Mouse (Mus musculus) thymus, adult 2 months (tissue): Measurements from ENCODE around the gene Tiam2.

Source experiments
- CTCF ChIP-seq: fragments of 200-500 bp; IDR thresholded peaks from 2 replicates; pipeline ENCODE4 v1.5.1; 2012; ENCODE audit warnings: mild to moderate bottlenecking, control low read depth, low read length, moderate library complexity, borderline replicate concordance; ENCODE audit not compliant: control insufficient read depth, poor library complexity, insufficient read depth; ENCODE audit errors: extremely low read depth
- POLR2A ChIP-seq: fragments of 200-500 bp; IDR thresholded peaks from 2 replicates; pipeline ENCODE4 v1.6.1; 2012; ENCODE audit warnings: mild to moderate bottlenecking, low read length, control low read depth, moderate library complexity; ENCODE audit not compliant: control insufficient read depth, poor library complexity, insufficient read depth; ENCODE audit errors: extremely low read depth

DNA sequence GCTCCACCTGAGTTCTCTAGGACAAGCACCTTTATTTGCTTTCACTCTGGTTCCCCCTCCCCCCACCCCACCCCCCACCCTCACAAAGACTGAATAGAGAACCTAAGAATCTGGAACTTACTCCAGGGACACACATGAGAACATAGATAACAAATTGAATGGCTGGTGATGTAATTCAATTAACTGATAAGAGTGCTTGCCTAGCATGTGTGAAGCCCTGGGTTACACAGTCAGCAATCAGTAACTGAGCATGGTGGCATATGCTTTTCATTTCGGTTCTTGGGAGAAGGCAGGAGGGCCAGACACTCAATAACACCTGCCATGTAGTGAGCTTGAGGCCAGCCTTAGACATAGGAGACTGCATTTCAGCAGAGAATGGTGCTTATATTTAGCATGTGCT is 229.9 kb downstream of the Tiam2 start:
- TF ChIP-seq POLR2A (no peak), CTCF (no peak)
